Mouse (Mus musculus) kidney, postnatal 0 days (tissue): ENCODE results near the gene Mtfr2. TPM values are rescaled to one million over a fixed set of nuclear protein-coding genes. Genes with fewer than 3 reads are reported as not detected.

Source experiments
- ATAC-seq: fragments of 200-750 bp; cut with Nextera tagmentation; replicated peaks from 2 replicates; pipeline ENCODE4 v1.8.0; 2017; ENCODE audit warnings: low read depth, moderate number of reproducible peaks, moderate TSS enrichment, moderate library complexity; ENCODE audit not compliant: low FRiP score
- DNase-seq: peaks from one replicate; pipeline ENCODE4 v3.0.0-alpha.2; 2016; ENCODE audit warnings: low spot score
- H3K27ac ChIP-seq: fragments of 300-500 bp; sonication (generic); 2 replicates; pipeline ENCODE4 v1.5.1; 2014; ENCODE audit warnings: mild to moderate bottlenecking
- H3K27me3 ChIP-seq: fragments of 300-500 bp; sonication (generic); 2 replicates; pipeline ENCODE4 v1.6.1; 2014; ENCODE audit warnings: low read length, mixed read lengths; ENCODE audit not compliant: insufficient read depth
- H3K36me3 ChIP-seq: fragments of 300-500 bp; sonication (generic); 2 replicates; pipeline ENCODE4 v1.6.1; 2014; ENCODE audit warnings: low read length, mixed read lengths; ENCODE audit not compliant: insufficient read depth
- H3K4me1 ChIP-seq: fragments of 300-500 bp; sonication (generic); replicated peaks from 2 replicates; pipeline ENCODE4 v1.6.1; 2014; ENCODE audit warnings: antibody characterized with exemption, low read length, mixed read lengths; ENCODE audit not compliant: insufficient read depth
- H3K4me2 ChIP-seq: fragments of 300-500 bp; sonication (generic); 2 replicates; pipeline ENCODE4 v1.6.1; 2014; ENCODE audit warnings: mild to moderate bottlenecking, low read length, moderate library complexity, mixed read lengths
- H3K4me3 ChIP-seq: fragments of 300-500 bp; sonication (generic); replicated peaks from 2 replicates; pipeline ENCODE4 v1.5.1; 2014; ENCODE audit warnings: low read depth, low read length
- H3K9ac ChIP-seq: fragments of 300-500 bp; sonication (generic); 2 replicates; pipeline ENCODE4 v1.6.1; 2014; ENCODE audit warnings: low read depth, low read length
- H3K9me3 ChIP-seq: fragments of 300-500 bp; sonication (generic); replicated peaks from 2 replicates; pipeline ENCODE4 v1.6.1; 2016; ENCODE audit warnings: low read length, inconsistent platforms, mixed read lengths
- CTCF ChIP-seq: IDR thresholded peaks from 2 replicates; pipeline ENCODE4 v1.5.1; 2016; ENCODE audit warnings: antibody characterized with exemption, low read depth, mild to moderate bottlenecking, moderate library complexity
- WGBS: fragments of 180-500 bp; shearing (Covaris S2); extraction: QIAGEN DNeasy Blood & Tissue Kit; methylation state at CpG from one replicate; pipeline ENCODE4 v1.1.7; 2014; 5-methylcytosine and 5-hydroxymethylcytosine counted together
- polyA plus RNA-seq: library from polyadenylated mRNA; unstranded; fragments of >200 nt; fragmentation: Nextera tagmentation; extraction: Ambion mirVana; gene quantifications from 2 replicates; pipeline ENCODE4 v1.2.1, GENCODE M21; 2015

The Mtfr2 gene
- polyA plus RNA-seq, 1 experiment from 2014 or later = 1.0 TPM

DNA sequence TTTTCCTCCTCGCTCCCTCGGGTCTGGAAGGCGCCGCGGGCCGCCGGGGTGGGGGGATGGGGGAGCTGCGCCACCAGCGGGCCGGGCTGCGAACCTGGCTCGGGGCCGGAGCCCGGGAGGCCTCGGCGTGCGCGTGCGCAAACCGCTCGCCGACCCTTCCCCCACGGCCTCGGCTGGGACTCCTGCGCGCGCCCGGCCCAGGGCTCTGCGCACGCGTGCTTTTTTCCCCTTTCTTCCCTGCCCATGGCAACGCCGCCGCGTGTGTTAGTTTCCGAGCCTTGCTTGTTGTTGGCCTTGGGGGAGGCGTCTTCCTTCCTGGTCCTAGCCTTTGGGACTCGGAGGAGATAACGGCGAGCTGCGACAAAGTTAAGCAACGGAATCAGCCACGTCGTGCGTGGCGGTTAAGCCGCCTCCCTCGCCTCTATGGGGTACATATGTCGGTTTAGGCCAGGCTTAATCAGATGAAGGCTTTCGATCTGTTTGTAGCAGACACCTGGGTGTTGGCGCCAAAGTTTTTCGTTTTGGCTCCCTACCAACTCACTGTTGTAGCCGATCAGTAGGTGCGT, 34.8 kb upstream of the Mtfr2 start:
- H3K4me2 ChIP-seq = peak overlapping the region; percentile 67
- peak; percentile 79 for ATAC-seq
- H3K9ac ChIP-seq = peak overlapping the region; percentile 93
- H3K36me3 ChIP-seq = peaks cover 4% of the 10 kb centered on the region; the same call in 1 of the 2 replicates
- H3K9me3 ChIP-seq = no peaks in the 10 kb centered on the region
- peak; percentile 93 for DNase-seq
- H3K4me1 ChIP-seq = no peaks in the 10 kb centered on the region
- WGBS = 0% methylated on average over 44 of the region's 54 CpGs
- H3K4me3 ChIP-seq = peak overlapping the region; percentile 90
- H3K27me3 ChIP-seq = no peaks in the 10 kb centered on the region
- H3K27ac ChIP-seq = peak overlapping the region; percentile 100
- no peak for TF ChIP-seq CTCF

GRCm38 (mm10) chr10:20313447-20313846, 34.1 kb upstream of the Mtfr2 start:
- DNase-seq (no peak), ATAC-seq (no peak)
- 44% methylated on average over 13 of the region's 13 CpGs for WGBS
- no peak for TF ChIP-seq CTCF
- H3K9me3 ChIP-seq = no peaks in the 10 kb centered on the region
- H3K27ac ChIP-seq = peak overlapping the region; percentile 100; the same call in 1 of the 2 replicates
- no peaks in the 10 kb centered on the region for H3K4me1 ChIP-seq
- H3K36me3 ChIP-seq = peaks cover 4% of the 10 kb centered on the region; the same call in 1 of the 2 replicates
- peak overlapping the region; percentile 67 for H3K4me2 ChIP-seq
- peak overlapping the region; percentile 90 for H3K4me3 ChIP-seq
- no peaks in the 10 kb centered on the region for H3K27me3 ChIP-seq
- H3K9ac ChIP-seq = peak overlapping the region; percentile 93; the same call in 1 of the 2 replicates

GRCm38 (mm10) chr10:20313941-20314340, 33.6 kb upstream of the Mtfr2 start:
- Histone ChIP-seq H3K27me3 (no peaks in the 10 kb centered on the region), H3K4me3 (no peak overlapping the region), H3K4me2 (peak overlapping the region; percentile 28; the same call in 1 of the 2 replicates), H3K36me3 (peaks cover 6% of the 10 kb centered on the region; the same call in 1 of the 2 replicates), H3K27ac (no peak overlapping the region), H3K4me1 (no peaks in the 10 kb centered on the region), H3K9ac (no peak overlapping the region), H3K9me3 (no peaks in the 10 kb centered on the region)
- WGBS = 77% methylated on average over 4 of the region's 4 CpGs
- TF ChIP-seq CTCF = no peak
- no peak for DNase-seq
- no peak for ATAC-seq

GRCm38 (mm10) chr10:20314797-20315196, 32.8 kb upstream of the Mtfr2 start:
- no peak overlapping the region for H3K9ac ChIP-seq
- H3K4me2 ChIP-seq = no peak overlapping the region
- WGBS = 75% methylated on average over 2 of the region's 2 CpGs
- DNase-seq (peak; percentile 31), ATAC-seq (no peak)
- no peak overlapping the region for H3K27ac ChIP-seq
- no peak overlapping the region for H3K4me3 ChIP-seq
- H3K9me3 ChIP-seq = no peaks in the 10 kb centered on the region
- peak; percentile 43; the same call in 1 of the 2 replicates for TF ChIP-seq CTCF
- H3K27me3 ChIP-seq = no peaks in the 10 kb centered on the region
- peaks cover 10% of the 10 kb centered on the region; the same call in 1 of the 2 replicates for H3K36me3 ChIP-seq
- no peaks in the 10 kb centered on the region for H3K4me1 ChIP-seq

DNA sequence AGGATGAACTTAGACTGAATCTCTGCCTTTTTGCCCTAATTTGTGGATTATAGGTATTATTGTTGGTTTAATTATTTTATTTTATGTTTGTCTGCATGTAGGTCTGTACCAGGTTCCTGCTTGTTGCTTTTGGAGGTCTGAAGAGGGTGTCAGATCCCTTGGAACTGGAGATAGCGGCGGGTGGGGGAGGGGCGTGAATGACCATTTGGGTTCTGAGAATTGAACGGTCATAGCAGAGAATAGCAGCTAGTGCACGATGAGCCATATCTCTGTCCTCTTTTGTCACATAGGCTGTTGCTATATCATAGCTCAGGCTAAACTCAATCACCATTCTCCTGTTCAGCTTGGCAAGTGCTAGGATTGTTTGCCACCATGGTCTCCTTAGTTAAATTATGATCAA, 30.1 kb upstream of the Mtfr2 start:
- DNase-seq = no peak
- Histone ChIP-seq H3K4me1 (no peaks in the 10 kb centered on the region), H3K4me2 (no peak overlapping the region), H3K27ac (no peak overlapping the region), H3K9ac (no peak overlapping the region), H3K9me3 (no peaks in the 10 kb centered on the region), H3K27me3 (no peaks in the 10 kb centered on the region), H3K4me3 (no peak overlapping the region), H3K36me3 (peaks cover 14% of the 10 kb centered on the region; the same call in 1 of the 2 replicates)
- ATAC-seq = no peak
- no peak for TF ChIP-seq CTCF
- 63% methylated on average over 5 of the region's 5 CpGs for WGBS

DNA sequence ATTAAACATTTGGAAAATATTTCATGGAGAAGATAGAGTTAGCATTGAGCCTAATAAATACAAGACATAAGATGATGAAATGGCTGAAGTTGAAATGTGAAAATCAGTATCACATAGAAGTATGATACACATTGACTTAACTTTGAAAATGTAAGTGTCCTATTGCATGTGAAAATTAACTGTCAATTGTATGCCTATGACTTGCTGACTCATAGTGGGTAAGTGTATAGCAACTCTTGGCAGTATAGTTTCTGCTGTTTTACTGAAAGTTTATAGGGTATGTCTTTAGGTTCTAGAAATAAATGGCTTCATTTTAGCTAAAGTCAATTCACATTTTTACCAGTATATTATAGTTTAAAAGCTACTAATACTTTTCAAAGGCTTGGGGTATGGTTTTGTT, 21.3 kb upstream of the Mtfr2 start:
- no peak overlapping the region for H3K9ac ChIP-seq
- no peak overlapping the region for H3K4me3 ChIP-seq
- TF ChIP-seq CTCF = no peak
- no peaks in the 10 kb centered on the region for H3K4me1 ChIP-seq
- DNase-seq (no peak), ATAC-seq (no peak)
- H3K27ac ChIP-seq = no peak overlapping the region
- no peak overlapping the region for H3K4me2 ChIP-seq
- peaks cover 41% of the 10 kb centered on the region for H3K36me3 ChIP-seq
- no peaks in the 10 kb centered on the region for H3K27me3 ChIP-seq
- H3K9me3 ChIP-seq = no peaks in the 10 kb centered on the region

DNA sequence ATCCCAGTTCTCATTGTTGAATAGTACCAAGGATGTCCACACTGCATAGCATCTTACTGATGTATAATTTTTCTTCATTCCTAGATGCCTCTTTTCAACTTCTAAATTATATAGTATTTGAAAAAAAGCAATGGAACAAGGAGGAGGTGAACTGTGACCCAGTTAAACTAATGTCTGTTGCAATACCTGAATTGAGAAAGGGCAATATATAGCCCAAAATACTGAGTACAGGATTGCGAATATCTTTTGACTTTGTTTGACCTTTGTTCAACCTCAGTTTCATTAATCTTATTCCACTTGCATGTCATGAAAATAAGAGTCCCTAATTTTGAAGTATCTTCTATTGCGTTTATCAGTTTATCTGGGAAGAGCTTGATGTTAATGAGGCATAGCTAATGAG, 16.3 kb upstream of the Mtfr2 start:
- H3K36me3 ChIP-seq = peaks cover 53% of the 10 kb centered on the region

More for the DNA sequence above, 16.3 kb upstream of the Mtfr2 start:
- WGBS = 78% methylated on average over 2 of the region's 2 CpGs
- ATAC-seq = no peak
- Histone ChIP-seq H3K9ac (no peak overlapping the region), H3K4me3 (no peak overlapping the region), H3K9me3 (no peaks in the 10 kb centered on the region), H3K27ac (no peak overlapping the region), H3K4me2 (no peak overlapping the region), H3K27me3 (no peaks in the 10 kb centered on the region), H3K4me1 (no peaks in the 10 kb centered on the region)
- no peak for TF ChIP-seq CTCF
- no peak for DNase-seq
